Mouse (Mus musculus) CD8-positive naive resting alpha-beta T cell, adult 2 months (primary cell): Measurements from ENCODE around the gene Zswim9.

Source experiments
- DNase-seq, 2 experiments: peaks; one replicate each; pipeline ENCODE4 v3.0.0; 2022; ENCODE audit warnings: low read depth in 2 of 2, low spot score in 2 of 2

The Zswim9 gene

GRCm38 (mm10) chr7:13269394-13269793, 9.1 kb downstream of the Zswim9 start:
- no peak for DNase-seq

GRCm38 (mm10) chr7:13268749-13269260, 9.7 kb downstream of the Zswim9 start:
- no peak for DNase-seq

- no peak for DNase-seq
These were observed 14.1 kb downstream of the Zswim9 start for GRCm38 (mm10) chr7:13264396-13264795.

- no peak for DNase-seq
These were observed 14.7 kb downstream of the Zswim9 start for GRCm38 (mm10) chr7:13263851-13264250.

- DNase-seq = no peak
These were observed 17.5 kb downstream of the Zswim9 start for GRCm38 (mm10) chr7:13260746-13261700.

GRCm38 (mm10) chr7:13212720-13213119, 65.8 kb downstream of the Zswim9 start, which contains the start of gene Vmn1r89:
Vmn1r89 (plus strand) TSS chr7:13213020.
- DNase-seq = no peak
